Mouse (Mus musculus) ES-E14 (cell line): ENCODE data around the gene Coq7. TPM values are rescaled to one million over a fixed set of nuclear protein-coding genes. Genes with fewer than 3 reads are reported as not detected.

Experiments used
- DNase-seq: peaks from one replicate; pipeline ENCODE4 v3.0.0-alpha.2; 2013; ENCODE audit warnings: low read depth, low spot score
- H3K27ac ChIP-seq: 2 replicates; pipeline ENCODE4 v1.5.1; 2012; ENCODE audit warnings: low read depth, mild to moderate bottlenecking, low read length, moderate library complexity, mixed read lengths; ENCODE audit not compliant: poor library complexity, insufficient read depth, severe bottlenecking
- H3K36me3 ChIP-seq: 2 replicates; pipeline ENCODE4 v1.6.1; 2012; ENCODE audit warnings: mild to moderate bottlenecking, low read length, moderate library complexity, mixed read lengths; ENCODE audit not compliant: control insufficient read depth, poor library complexity, insufficient read depth, severe bottlenecking
- H3K4me1 ChIP-seq, 2 experiments: fragments of 150-350 bp in 1 of 2; sonication (generic) in 1 of 2; 2 replicates each; pipeline ENCODE4 v1.6.1; 2012; ENCODE audit warnings: low read length in 2 of 2, mild to moderate bottlenecking in 1 of 2, mixed read lengths in 1 of 2; ENCODE audit not compliant: control insufficient read depth in 2 of 2, insufficient read depth in 2 of 2, poor library complexity in 1 of 2
- H3K4me3 ChIP-seq, 2 experiments: fragments of 150-350 bp in 1 of 2; sonication (generic) in 1 of 2; 2 replicates each; pipeline ENCODE4 v1.5.1; 2012; ENCODE audit warnings: low read length in 2 of 2, low read depth in 1 of 2, mild to moderate bottlenecking in 1 of 2, mixed read lengths in 1 of 2; ENCODE audit not compliant: insufficient read depth in 1 of 2, poor library complexity in 1 of 2, severe bottlenecking in 1 of 2
- H3K9ac ChIP-seq: 2 replicates; pipeline ENCODE4 v1.6.1; 2012; ENCODE audit warnings: low read depth, mild to moderate bottlenecking, low read length, mixed read lengths; ENCODE audit not compliant: poor library complexity, insufficient read depth, severe bottlenecking
- H3K9me3 ChIP-seq: fragments of 150-350 bp; sonication (generic); 2 replicates; pipeline ENCODE4 v1.6.1; 2012; ENCODE audit warnings: low read depth, mild to moderate bottlenecking, low read length; ENCODE audit not compliant: control insufficient read depth, insufficient read depth
- CHD2 ChIP-seq: IDR thresholded peaks from 2 replicates; pipeline ENCODE4 v1.6.1; 2014; ENCODE audit warnings: mild to moderate bottlenecking, low read depth, low read length, inconsistent platforms
- HCFC1 ChIP-seq: IDR thresholded peaks from 2 replicates; pipeline ENCODE4 v1.6.1; 2012; ENCODE audit warnings: low read length, inconsistent platforms, borderline replicate concordance; ENCODE audit not compliant: insufficient read depth
- MAFK ChIP-seq: IDR thresholded peaks from 2 replicates; pipeline ENCODE4 v1.6.1; 2014; ENCODE audit warnings: mild to moderate bottlenecking, low read depth, low read length, inconsistent platforms; ENCODE audit not compliant: insufficient read depth
- ZC3H11A ChIP-seq: IDR thresholded peaks from 2 replicates; pipeline ENCODE4 v1.6.1; 2012; ENCODE audit warnings: low read depth, mild to moderate bottlenecking, inconsistent platforms, low read length, borderline replicate concordance
- ZNF384 ChIP-seq: IDR thresholded peaks from 2 replicates; pipeline ENCODE4 v1.6.1; 2012; ENCODE audit warnings: low read depth, low read length, inconsistent platforms
- in situ Hi-C, 2 experiments: fragments of 600-800 bp; cut with MboI; formaldehyde crosslinking; loops; one replicate each; pipeline ENCODE4 v1.15.1; 2025; ENCODE audit warnings: low sequenced_read_pairs in 2 of 2, inconsistent platforms in 1 of 2; ENCODE audit not compliant: unreplicated experiment in 2 of 2
- total RNA-seq: library from RNA; depleted of rRNA; stranded (reverse); fragments of 300-350 nt; gene quantifications from 2 replicates; pipeline ENCODE4 v1.2.3, GENCODE M21; 2012

Gene Coq7
- total RNA-seq, 1 experiment = 63.7 TPM

GRCm38 (mm10) chr7:118488060-118488664 lies 45.0 kb downstream of the Coq7 start:
- H3K4me3 ChIP-seq = no peak overlapping the region
- DNase-seq = no peak
- no peaks in the 10 kb centered on the region for H3K36me3 ChIP-seq
- peaks cover 0 to 7% of the 10 kb centered on the region in 2 experiments; a peak in 2 of 4 replicates for H3K4me1 ChIP-seq
- H3K9ac ChIP-seq = no peak overlapping the region
- TF ChIP-seq ZC3H11A (no peak), ZNF384 (no peak), CHD2 (no peak), HCFC1 (no peak), MAFK (no peak)
- H3K27ac ChIP-seq = no peak overlapping the region
- no peaks in the 10 kb centered on the region for H3K9me3 ChIP-seq
- in situ Hi-C loops = no loop called here

- Histone ChIP-seq H3K4me3 (no peak overlapping the region), H3K9ac (no peak overlapping the region), H3K4me1 (peaks cover 0 to 7% of the 10 kb centered on the region in 2 experiments; a peak in 2 of 4 replicates), H3K9me3 (no peaks in the 10 kb centered on the region), H3K36me3 (no peaks in the 10 kb centered on the region), H3K27ac (no peak overlapping the region)
- no peak for TF ChIP-seq CHD2
- TF ChIP-seq MAFK = peak; percentile 75
- no peak for TF ChIP-seq ZC3H11A
- DNase-seq = no peak
- in situ Hi-C loops = no loop called here
Measured at GRCm38 (mm10) chr7:118486917-118487316, 46.2 kb downstream of the Coq7 start.

DNA sequence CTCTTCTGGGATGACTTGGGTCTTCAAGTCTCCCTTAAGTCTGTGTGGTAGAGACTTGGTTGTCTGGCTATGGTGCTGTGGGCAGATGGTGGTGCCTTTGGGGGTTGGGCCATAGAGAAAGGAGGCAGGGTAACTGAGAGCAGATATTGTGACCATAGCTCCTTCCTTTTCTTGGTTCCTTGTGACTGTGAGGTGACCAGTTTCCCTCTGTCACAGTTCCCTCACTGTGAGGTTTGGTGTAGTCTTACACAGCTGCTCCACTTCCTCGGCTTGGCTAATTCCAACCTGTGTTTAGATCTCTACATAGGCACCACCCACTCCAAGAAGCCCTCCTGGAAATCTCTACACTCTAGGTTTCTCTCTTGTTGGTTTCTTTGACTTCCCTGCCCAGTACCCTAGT lies 49.2 kb downstream of the Coq7 start:
- no peaks in the 10 kb centered on the region for H3K9me3 ChIP-seq
- H3K4me3 ChIP-seq = no peak overlapping the region
- no peaks in the 10 kb centered on the region for H3K4me1 ChIP-seq
- no peak for DNase-seq
- H3K27ac ChIP-seq = no peak overlapping the region
- no peaks in the 10 kb centered on the region for H3K36me3 ChIP-seq
- H3K9ac ChIP-seq = no peak overlapping the region
- in situ Hi-C loops = no loop called here
- TF ChIP-seq CHD2 = no peak
- TF ChIP-seq MAFK = no peak
- no peak for TF ChIP-seq ZNF384
- no peak for TF ChIP-seq ZC3H11A
- no peak for TF ChIP-seq HCFC1

- H3K9ac ChIP-seq = no peak overlapping the region
- no peak for DNase-seq
- no peak overlapping the region for H3K27ac ChIP-seq
- no peak overlapping the region for H3K4me3 ChIP-seq
- no peaks in the 10 kb centered on the region for H3K4me1 ChIP-seq
- no peaks in the 10 kb centered on the region for H3K36me3 ChIP-seq
- in situ Hi-C loops = no loop called here
- TF ChIP-seq ZC3H11A (no peak), HCFC1 (no peak), CHD2 (no peak), ZNF384 (no peak), MAFK (no peak)
- no peaks in the 10 kb centered on the region for H3K9me3 ChIP-seq
Measured at GRCm38 (mm10) chr7:118482001-118482400, 51.2 kb downstream of the Coq7 start.

GRCm38 (mm10) chr7:118481047-118481810 lies 51.9 kb downstream of the Coq7 start:
- in situ Hi-C loops = no loop called here
- no peak overlapping the region for H3K4me3 ChIP-seq
- TF ChIP-seq MAFK (no peak), ZC3H11A (no peak), ZNF384 (no peak), HCFC1 (no peak), CHD2 (no peak)
- H3K27ac ChIP-seq = no peak overlapping the region
- no peak overlapping the region for H3K9ac ChIP-seq
- H3K4me1 ChIP-seq = no peaks in the 10 kb centered on the region
- no peaks in the 10 kb centered on the region for H3K9me3 ChIP-seq
- no peak for DNase-seq
- no peaks in the 10 kb centered on the region for H3K36me3 ChIP-seq
